Mouse (Mus musculus) kidney, embryonic 15.5 days (tissue): ENCODE measurements around the gene Tescl. TPM values are rescaled to one million over a fixed set of nuclear protein-coding genes. Genes with fewer than 3 reads are reported as not detected.
A peak's percentile ranks its signal among the peaks of the same experiment; 100 is the strongest.

Experiments used
- ATAC-seq: fragments of 200-750 bp; cut with Nextera tagmentation; replicated peaks from 2 replicates; pipeline ENCODE4 v1.8.0; 2017; ENCODE audit warnings: moderate TSS enrichment; ENCODE audit not compliant: low FRiP score
- H3K27ac ChIP-seq: fragments of 300-500 bp; sonication (generic); 2 replicates; pipeline ENCODE4 v1.5.1; 2015; ENCODE audit warnings: mild to moderate bottlenecking, inconsistent platforms
- H3K27me3 ChIP-seq: fragments of 300-500 bp; sonication (generic); 2 replicates; pipeline ENCODE4 v1.6.1; 2015; ENCODE audit warnings: inconsistent platforms
- H3K36me3 ChIP-seq: fragments of 300-500 bp; sonication (generic); 2 replicates; pipeline ENCODE4 v1.6.1; 2015; ENCODE audit warnings: inconsistent platforms
- H3K4me1 ChIP-seq: fragments of 300-500 bp; sonication (generic); 2 replicates; pipeline ENCODE4 v1.6.1; 2015; ENCODE audit warnings: inconsistent platforms
- H3K4me2 ChIP-seq: fragments of 300-500 bp; sonication (generic); 2 replicates; pipeline ENCODE4 v1.6.1; 2015; ENCODE audit warnings: moderate library complexity, mild to moderate bottlenecking, inconsistent platforms
- H3K4me3 ChIP-seq: fragments of 300-500 bp; sonication (generic); replicated peaks from 2 replicates; pipeline ENCODE4 v1.5.1; 2015; ENCODE audit warnings: mild to moderate bottlenecking, inconsistent platforms
- H3K9ac ChIP-seq: fragments of 300-500 bp; sonication (generic); 2 replicates; pipeline ENCODE4 v1.6.1; 2015; ENCODE audit warnings: mild to moderate bottlenecking, inconsistent platforms
- H3K9me3 ChIP-seq: fragments of 300-500 bp; sonication (generic); replicated peaks from 2 replicates; pipeline ENCODE4 v1.6.1; 2016; ENCODE audit warnings: inconsistent platforms
- WGBS: fragments of 180-500 bp; shearing (Covaris S2); methylation state at CpG from one replicate; pipeline ENCODE4 v1.1.7; 2015; ENCODE audit warnings: mixed read lengths; 5-methylcytosine and 5-hydroxymethylcytosine counted together
- polyA plus RNA-seq: library from polyadenylated mRNA; unstranded; fragments of >200 nt; fragmentation: Nextera tagmentation; extraction: Ambion mirVana; gene quantifications from 2 replicates; pipeline ENCODE4 v1.2.1, GENCODE M21; 2015

Tescl gene
- polyA plus RNA-seq, result 0.43 TPM in 1 of 2 replicates, not detected in the other

DNA sequence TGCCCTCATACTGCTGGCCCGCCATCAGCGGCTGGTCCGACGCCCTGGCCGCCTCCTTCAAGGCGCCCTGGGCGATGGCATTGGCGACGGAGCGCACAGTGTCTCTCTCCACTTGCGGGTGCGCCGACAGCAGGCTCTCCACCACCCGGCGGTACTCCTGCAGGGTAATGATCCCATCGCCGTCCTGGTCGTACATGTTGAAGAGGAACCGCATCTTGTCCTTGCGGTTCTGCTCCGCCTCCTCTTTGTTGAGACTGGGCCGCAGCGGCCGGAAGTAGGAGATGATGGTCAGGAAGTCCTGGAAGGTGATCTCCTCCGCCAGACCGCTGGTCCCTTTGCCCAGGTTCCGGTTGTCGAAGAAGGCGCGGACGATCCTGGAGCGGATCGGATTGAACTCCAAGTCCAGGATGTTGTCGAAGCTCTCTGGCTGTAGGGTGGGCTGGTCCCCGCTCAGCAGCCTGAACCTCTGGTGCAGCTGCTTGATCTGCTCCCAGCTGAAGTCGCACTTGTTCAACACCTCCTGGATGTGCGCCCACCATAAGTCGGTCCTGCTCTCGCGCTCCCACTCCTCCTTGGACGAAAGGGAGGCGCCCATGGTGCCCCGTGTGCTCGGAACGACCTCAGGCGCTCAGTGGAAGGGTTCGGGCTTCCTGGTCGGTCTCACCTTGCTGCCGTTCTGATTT is at the start of gene Tescl:
TSS of gene Tescl (minus strand) at position 633 of the 683 bp plus-strand sequence.
- peak within 1 kb of the TSS; percentile 46 for H3K4me2 ChIP-seq
- no peaks in the 10 kb centered on the region for H3K36me3 ChIP-seq
- no peak within 1 kb of the TSS for H3K9ac ChIP-seq
- no peak for ATAC-seq
- WGBS, result 40% methylated on average over 49 of the region's 49 CpGs
- peak within 1 kb of the TSS; percentile 9 for H3K4me3 ChIP-seq
- peaks cover 24% of the 10 kb centered on the region for H3K27me3 ChIP-seq
- no peak within 1 kb of the TSS for H3K27ac ChIP-seq
- peaks cover 3% of the 10 kb centered on the region; the same call in 1 of the 2 replicates for H3K4me1 ChIP-seq
- no peaks in the 10 kb centered on the region for H3K9me3 ChIP-seq

DNA sequence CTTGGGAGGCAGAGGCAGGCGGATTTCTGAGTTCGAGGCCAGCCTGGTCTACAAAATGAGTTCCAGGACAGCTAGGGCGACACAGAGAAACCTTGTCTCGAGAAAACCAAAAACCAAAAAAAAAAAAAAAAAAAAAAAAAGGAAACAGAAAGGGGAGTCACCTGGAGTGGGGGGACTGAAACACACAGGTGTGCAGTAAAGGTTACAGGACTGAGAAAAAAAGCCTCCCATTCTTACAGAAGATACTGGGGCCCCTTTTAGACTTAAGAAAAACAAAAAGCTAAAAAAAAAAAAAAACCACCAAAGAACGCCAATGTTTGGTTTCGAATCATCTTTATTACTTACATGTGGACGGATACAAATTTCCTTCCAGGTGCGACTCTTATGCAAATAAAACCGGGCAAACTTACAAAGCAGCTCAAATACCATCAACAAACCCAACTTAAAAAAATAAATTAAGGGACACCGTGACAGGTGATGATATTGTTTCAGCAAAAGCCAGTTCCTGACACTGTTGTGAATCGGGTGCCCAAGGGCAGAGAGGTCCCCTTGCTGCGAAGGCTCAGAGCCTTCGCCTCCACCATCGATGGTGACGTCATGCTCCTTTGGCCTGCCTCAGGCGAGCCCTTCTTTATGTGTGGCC is 49.1 kb upstream of the Tescl start:
- no peak overlapping the region for H3K4me3 ChIP-seq
- H3K27ac ChIP-seq, result no peak overlapping the region
- no peaks in the 10 kb centered on the region for H3K9me3 ChIP-seq
- H3K4me2 ChIP-seq, result no peak overlapping the region
- no peaks in the 10 kb centered on the region for H3K36me3 ChIP-seq
- WGBS, result 79% methylated on average over 16 of the region's 16 CpGs
- H3K4me1 ChIP-seq, result peaks cover 12% of the 10 kb centered on the region
- no peaks in the 10 kb centered on the region for H3K27me3 ChIP-seq
- ATAC-seq, result no peak
- H3K9ac ChIP-seq, result no peak overlapping the region

GRCm38 (mm10) chr7:24380370-24380769 is 46.6 kb upstream of the Tescl start:
- H3K4me1 ChIP-seq, result peaks cover 23% of the 10 kb centered on the region
- peak overlapping the region; percentile 41; the same call in 1 of the 2 replicates for H3K27ac ChIP-seq
- no peak for ATAC-seq
- no peak overlapping the region for H3K4me3 ChIP-seq
- no peak overlapping the region for H3K9ac ChIP-seq
- H3K36me3 ChIP-seq, result no peaks in the 10 kb centered on the region
- H3K9me3 ChIP-seq, result no peaks in the 10 kb centered on the region
- no peak overlapping the region for H3K4me2 ChIP-seq
- H3K27me3 ChIP-seq, result no peaks in the 10 kb centered on the region; the same call in 1 of the 2 replicates
- WGBS, result 54% methylated on average over 2 of the region's 2 CpGs

GRCm38 (mm10) chr7:24379934-24380333 is 46.2 kb upstream of the Tescl start:
- Histone ChIP-seq H3K36me3 (no peaks in the 10 kb centered on the region), H3K27ac (peak overlapping the region; percentile 41; the same call in 1 of the 2 replicates), H3K9me3 (no peaks in the 10 kb centered on the region), H3K9ac (no peak overlapping the region), H3K4me2 (no peak overlapping the region), H3K4me3 (no peak overlapping the region), H3K27me3 (no peaks in the 10 kb centered on the region; the same call in 1 of the 2 replicates), H3K4me1 (peaks cover 23% of the 10 kb centered on the region)
- no peak; the same call in 1 of the 2 replicates for ATAC-seq
- 9% methylated on average over 7 of the region's 7 CpGs for WGBS

DNA sequence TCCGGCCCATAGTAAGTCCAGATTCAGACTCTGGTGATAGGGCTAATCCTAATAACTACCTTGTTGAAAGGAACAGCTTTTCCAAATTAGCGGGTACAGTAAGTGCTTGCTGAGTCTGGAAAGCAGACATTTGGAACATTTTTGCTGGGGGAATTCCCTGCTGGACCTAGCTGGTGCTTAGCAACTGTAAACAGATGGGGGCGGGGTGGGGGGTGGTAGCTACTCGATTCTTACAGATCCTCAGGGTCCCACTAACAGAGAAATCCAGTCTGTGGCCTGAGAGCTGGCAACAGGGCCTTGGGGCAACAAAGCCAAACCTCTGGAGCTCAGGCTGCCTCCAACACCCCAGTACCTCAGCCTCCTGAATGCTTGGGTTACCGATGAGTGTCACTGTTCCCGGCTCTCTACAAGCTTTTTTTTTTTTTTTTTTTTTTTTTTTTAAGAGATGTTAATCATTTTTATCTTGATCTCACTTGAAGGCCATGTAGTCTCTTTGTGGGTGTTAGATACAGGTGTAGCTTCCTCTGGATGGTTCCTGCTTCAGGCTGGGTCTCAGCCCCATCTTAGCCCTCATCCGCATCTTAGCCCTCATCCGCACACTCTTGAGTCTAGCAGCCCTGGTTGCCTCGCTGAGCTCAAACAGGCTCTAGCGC is 44.4 kb upstream of the Tescl start:
- WGBS, result 78% methylated on average over 10 of the region's 10 CpGs
- ATAC-seq, result no peak
- peaks cover 32% of the 10 kb centered on the region for H3K4me1 ChIP-seq

DNA sequence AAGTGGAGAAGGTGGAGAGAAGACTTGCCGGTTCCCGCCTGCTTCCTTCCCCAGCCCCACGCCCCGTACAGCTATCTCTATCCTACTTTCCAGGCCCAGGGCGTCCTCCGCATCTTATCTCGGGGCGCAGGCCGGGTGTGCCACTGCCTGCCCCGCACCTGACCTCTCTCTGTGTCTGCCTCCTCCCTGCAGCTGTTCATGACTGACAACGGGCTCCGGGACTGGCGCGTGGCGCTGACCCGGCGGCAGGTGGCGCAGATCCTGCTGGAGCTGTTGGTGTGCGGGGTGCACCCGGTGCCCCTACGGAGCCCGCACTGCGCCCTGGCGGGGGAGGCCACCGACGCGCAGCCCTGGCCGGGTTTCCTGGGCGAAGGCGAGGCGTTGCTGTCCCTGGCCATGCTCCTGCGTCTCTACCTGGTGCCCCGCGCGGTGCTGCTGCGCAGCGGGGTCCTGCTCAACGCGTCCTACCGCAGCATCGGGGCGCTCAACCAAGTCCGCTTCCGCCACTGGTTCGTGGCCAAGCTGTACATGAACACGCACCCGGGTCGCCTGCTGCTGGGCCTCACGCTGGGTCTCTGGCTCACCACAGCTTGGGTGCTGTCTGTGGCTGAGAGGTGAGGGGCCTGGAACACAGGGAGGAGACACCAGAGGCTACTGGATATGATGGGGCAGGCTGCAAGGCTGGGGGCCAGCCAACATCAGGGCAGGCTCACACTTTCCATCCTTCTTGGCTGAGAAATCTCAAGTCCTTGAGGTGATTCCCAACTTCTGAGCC is 43.5 kb upstream of the Tescl start:
- H3K4me2 ChIP-seq, result peak overlapping the region; percentile 68
- H3K27me3 ChIP-seq, result no peaks in the 10 kb centered on the region; the same call in 1 of the 2 replicates
- peaks cover 38% of the 10 kb centered on the region for H3K4me1 ChIP-seq
- ATAC-seq, result peak; percentile 88
- H3K9me3 ChIP-seq, result no peaks in the 10 kb centered on the region
- H3K4me3 ChIP-seq, result peak overlapping the region; percentile 39
- 7% methylated on average over 49 of the region's 49 CpGs for WGBS
- H3K36me3 ChIP-seq, result no peaks in the 10 kb centered on the region
- no peak overlapping the region for H3K27ac ChIP-seq
- H3K9ac ChIP-seq, result peak overlapping the region; percentile 35; the same call in 1 of the 2 replicates

More for the DNA sequence above, 44.4 kb upstream of the Tescl start:
- Histone ChIP-seq H3K9ac (no peak overlapping the region), H3K4me3 (no peak overlapping the region), H3K4me2 (no peak overlapping the region), H3K9me3 (no peaks in the 10 kb centered on the region), H3K27me3 (no peaks in the 10 kb centered on the region; the same call in 1 of the 2 replicates), H3K27ac (no peak overlapping the region), H3K36me3 (no peaks in the 10 kb centered on the region)

- Histone ChIP-seq H3K4me1 (peaks cover 38% of the 10 kb centered on the region), H3K4me2 (peak overlapping the region; percentile 68), H3K4me3 (no peak overlapping the region), H3K9me3 (no peaks in the 10 kb centered on the region), H3K27ac (no peak overlapping the region), H3K27me3 (no peaks in the 10 kb centered on the region; the same call in 1 of the 2 replicates), H3K36me3 (no peaks in the 10 kb centered on the region), H3K9ac (no peak overlapping the region)
- 85% methylated on average over 8 of the region's 8 CpGs for WGBS
- ATAC-seq, result no peak
These were observed 42.7 kb upstream of the Tescl start for GRCm38 (mm10) chr7:24376456-24376855.

GRCm38 (mm10) chr7:24373538-24374379 is 40.0 kb upstream of the Tescl start:
- peak overlapping the region; percentile 64 for H3K27ac ChIP-seq
- 40% methylated on average over 20 of the region's 20 CpGs for WGBS
- peaks cover 41% of the 10 kb centered on the region for H3K4me1 ChIP-seq
- H3K27me3 ChIP-seq, result no peaks in the 10 kb centered on the region; the same call in 1 of the 2 replicates
- H3K9me3 ChIP-seq, result no peaks in the 10 kb centered on the region
- H3K4me3 ChIP-seq, result no peak overlapping the region
- ATAC-seq, result peak; percentile 16; the same call in 1 of the 2 replicates
- H3K36me3 ChIP-seq, result no peaks in the 10 kb centered on the region
- H3K4me2 ChIP-seq, result no peak overlapping the region
- H3K9ac ChIP-seq, result no peak overlapping the region

- no peak overlapping the region for H3K4me3 ChIP-seq
- no peaks in the 10 kb centered on the region for H3K36me3 ChIP-seq
- no peak overlapping the region for H3K9ac ChIP-seq
- 0 out of 2 replicates have a peak overlapping the region, but pooled peaks have one; percentile 18 for H3K27ac ChIP-seq
- H3K27me3 ChIP-seq, result no peaks in the 10 kb centered on the region; the same call in 1 of the 2 replicates
- no peaks in the 10 kb centered on the region for H3K9me3 ChIP-seq
- no peak for ATAC-seq
- H3K4me1 ChIP-seq, result peaks cover 38% of the 10 kb centered on the region
- WGBS, result 76% methylated on average over 4 of the region's 4 CpGs
- H3K4me2 ChIP-seq, result no peak overlapping the region
These were observed 39.0 kb upstream of the Tescl start for GRCm38 (mm10) chr7:24372786-24373185.

GRCm38 (mm10) chr7:24372300-24372699 is 38.6 kb upstream of the Tescl start:
- no peak overlapping the region for H3K4me3 ChIP-seq
- WGBS, result 74% methylated on average over 11 of the region's 11 CpGs
- H3K27me3 ChIP-seq, result no peaks in the 10 kb centered on the region; the same call in 1 of the 2 replicates
- H3K9me3 ChIP-seq, result no peaks in the 10 kb centered on the region
- no peaks in the 10 kb centered on the region for H3K36me3 ChIP-seq
- no peak overlapping the region for H3K27ac ChIP-seq
- no peak overlapping the region for H3K9ac ChIP-seq
- no peak for ATAC-seq
- H3K4me1 ChIP-seq, result peaks cover 36% of the 10 kb centered on the region
- no peak overlapping the region for H3K4me2 ChIP-seq

GRCm38 (mm10) chr7:24371809-24372145 is 38.0 kb upstream of the Tescl start:
- Histone ChIP-seq H3K27ac (no peak overlapping the region), H3K36me3 (no peaks in the 10 kb centered on the region), H3K4me2 (no peak overlapping the region), H3K27me3 (no peaks in the 10 kb centered on the region), H3K4me1 (peaks cover 30% of the 10 kb centered on the region), H3K9ac (no peak overlapping the region), H3K9me3 (no peaks in the 10 kb centered on the region), H3K4me3 (no peak overlapping the region)
- no peak for ATAC-seq
- WGBS, result 78% methylated on average over 3 of the region's 3 CpGs
